Mouse (Mus musculus) forebrain, embryonic 10.5 days (tissue): ENCODE results near the gene Ankrd6. TPM values are rescaled to one million over a fixed set of nuclear protein-coding genes. Genes with fewer than 3 reads are reported as not detected.

Source experiments
- DNase-seq: peaks from one replicate; pipeline ENCODE4 v3.0.0-alpha.2; 2017; ENCODE audit warnings: low spot score; ENCODE audit errors: extremely low spot score
- H3K27ac ChIP-seq: fragments of 300-500 bp; sonication (generic); 2 replicates; pipeline ENCODE4 v1.5.1; 2016; ENCODE audit warnings: mild to moderate bottlenecking
- H3K27me3 ChIP-seq: fragments of 300-500 bp; sonication (generic); 2 replicates; pipeline ENCODE4 v1.6.1; 2016; ENCODE audit warnings: mild to moderate bottlenecking; ENCODE audit not compliant: poor library complexity, severe bottlenecking
- H3K36me3 ChIP-seq: fragments of 300-500 bp; sonication (generic); replicated peaks from 2 replicates; pipeline ENCODE4 v1.6.1; 2016; ENCODE audit warnings: mild to moderate bottlenecking, moderate library complexity
- H3K4me1 ChIP-seq: fragments of 300-500 bp; sonication (generic); 2 replicates; pipeline ENCODE4 v1.6.1; 2016
- H3K4me3 ChIP-seq: fragments of 300-500 bp; sonication (generic); 2 replicates; pipeline ENCODE4 v1.5.1; 2016; ENCODE audit warnings: mild to moderate bottlenecking, moderate library complexity
- H3K9me3 ChIP-seq: fragments of 300-500 bp; sonication (generic); 2 replicates; pipeline ENCODE4 v1.6.1; 2016; ENCODE audit warnings: mild to moderate bottlenecking, moderate library complexity
- WGBS: fragments of 180-500 bp; shearing (Covaris S2); methylation state at CpG from one replicate; pipeline ENCODE4 v1.1.7; 2016; 5-methylcytosine and 5-hydroxymethylcytosine counted together
- polyA plus RNA-seq: library from polyadenylated mRNA; unstranded; fragments of >200 nt; fragmentation: Nextera tagmentation; extraction: Ambion mirVana; gene quantifications from 2 replicates; pipeline ENCODE4 v1.2.1, GENCODE M21; 2016

Ankrd6 gene
- polyA plus RNA-seq, 1 experiment from 2014 or later, result 12.4 TPM

DNA sequence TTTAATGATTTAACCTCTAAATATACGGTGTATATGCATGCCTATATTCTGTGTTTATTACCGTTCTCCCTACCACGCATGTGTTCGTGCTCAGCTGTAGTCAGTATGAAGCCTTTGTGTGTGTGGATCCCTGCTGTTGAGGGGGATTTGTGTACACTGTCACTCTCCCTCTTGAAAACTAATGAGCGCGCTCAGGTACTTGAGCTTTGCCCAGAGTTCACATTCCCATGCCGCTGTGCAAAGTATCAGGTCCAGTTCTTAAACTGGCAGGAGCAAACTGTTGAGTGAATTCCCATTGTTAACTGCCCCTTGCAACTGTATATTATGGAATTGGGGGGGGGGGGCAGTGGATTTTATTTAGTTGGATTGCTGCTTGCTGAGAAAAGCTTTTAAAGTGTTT lies 183.2 kb downstream of the Ankrd6 start:
- no peak overlapping the region for H3K27ac ChIP-seq

GRCm38 (mm10) chr4:32757430-32757829 lies 193.2 kb downstream of the Ankrd6 start:
- no peak overlapping the region for H3K4me3 ChIP-seq
- WGBS, result 90% methylated on average over 2 of the region's 2 CpGs

More for the DNA sequence above, 183.2 kb downstream of the Ankrd6 start:
- no peaks in the 10 kb centered on the region for H3K27me3 ChIP-seq
- 92% methylated on average over 7 of the region's 7 CpGs for WGBS
- no peak for DNase-seq
- no peaks in the 10 kb centered on the region for H3K4me1 ChIP-seq
- H3K4me3 ChIP-seq, result no peak overlapping the region
- peaks cover 99% of the 10 kb centered on the region for H3K36me3 ChIP-seq
- no peaks in the 10 kb centered on the region for H3K9me3 ChIP-seq

More at GRCm38 (mm10) chr4:32757430-32757829, 193.2 kb downstream of the Ankrd6 start:
- Histone ChIP-seq H3K27ac (no peak overlapping the region), H3K36me3 (peaks cover 97% of the 10 kb centered on the region), H3K27me3 (no peaks in the 10 kb centered on the region), H3K4me1 (no peaks in the 10 kb centered on the region), H3K9me3 (no peaks in the 10 kb centered on the region)
- DNase-seq, result no peak

Other genes with a start within 250 kb of the Ankrd6 start
- gene Lyrm2, start 150.6 kb downstream of the Ankrd6 start, polyA plus RNA-seq, result 101 and 110 TPM in 2 replicates
- 25.6 and 26.9 TPM in 2 replicates for gene Rragd, start 32.2 kb upstream of the Ankrd6 start, polyA plus RNA-seq
- 46.1 and 46.8 TPM in 2 replicates for gene Ube2j1, start 80.6 kb upstream of the Ankrd6 start, polyA plus RNA-seq
- gene Gabrr2, start 112.2 kb upstream of the Ankrd6 start, polyA plus RNA-seq, result 0.16 and 0.61 TPM in 2 replicates
- 0.09 TPM in 1 of 2 replicates, not detected in the other for gene Gabrr1, start 181.7 kb upstream of the Ankrd6 start, polyA plus RNA-seq
- gene Pm20d2, start 238.9 kb upstream of the Ankrd6 start, polyA plus RNA-seq, result 1.1 and 1.2 TPM in 2 replicates